Mouse (Mus musculus): ENCODE data around the gene Mut.

The Mut gene

GRCm38 (mm10) chr17:40934420-40935231 is at the start of gene Mut, which contains the start of gene Cenpq:
TSS of gene Mut (plus strand) at chr17:40934685.
TSS of gene Cenpq (minus strand) at chr17:40935047.
- DNase-seq (ENCODE audit: low spot score in 2 of 2), result peak; percentile 99 to 100

- no peak for DNase-seq (ENCODE audit: low spot score in 2 of 2)
Measured at GRCm38 (mm10) chr17:40885155-40885554, 49.3 kb upstream of the Mut start.

- no peak for DNase-seq (ENCODE audit: low spot score in 2 of 2)
Measured at GRCm38 (mm10) chr17:40887849-40888536, 46.5 kb upstream of the Mut start.

GRCm38 (mm10) chr17:40896863-40897262 is 37.6 kb upstream of the Mut start:
- no peak for DNase-seq (ENCODE audit: low spot score in 2 of 2)

- DNase-seq (ENCODE audit: low spot score in 2 of 2), result no peak
Measured at GRCm38 (mm10) chr17:40899783-40900363, 34.6 kb upstream of the Mut start.

GRCm38 (mm10) chr17:40903345-40903744 is 31.1 kb upstream of the Mut start:
- DNase-seq (ENCODE audit: low spot score in 2 of 2), result no peak

GRCm38 (mm10) chr17:40904056-40904597 is 30.4 kb upstream of the Mut start:
- DNase-seq (ENCODE audit: low spot score in 2 of 2), result no peak

GRCm38 (mm10) chr17:40904721-40905154 is 29.7 kb upstream of the Mut start:
- peak in 1 of 2 experiments; percentile 20 for DNase-seq (ENCODE audit: low spot score in 2 of 2)

- DNase-seq (ENCODE audit: low spot score in 2 of 2), result no peak
Measured at GRCm38 (mm10) chr17:40914250-40914649, 20.2 kb upstream of the Mut start, which contains the start of gene Glyatl3. TSS of gene Glyatl3 (minus strand) at chr17:40914350.

- no peak for DNase-seq (ENCODE audit: low spot score in 2 of 2)
Measured at GRCm38 (mm10) chr17:40915499-40915898, 19.0 kb upstream of the Mut start.

GRCm38 (mm10) chr17:40933985-40934384 is 500 bp upstream of the Mut start:
- peak in 1 of 2 experiments; percentile 19 for DNase-seq (ENCODE audit: low spot score in 2 of 2)

- no peak for DNase-seq (ENCODE audit: low spot score in 2 of 2)
Measured at GRCm38 (mm10) chr17:40948518-40948917, 14.0 kb downstream of the Mut start.

GRCm38 (mm10) chr17:40977914-40978313 is 43.4 kb downstream of the Mut start:
- DNase-seq (ENCODE audit: low spot score in 2 of 2), result no peak

- DNase-seq (ENCODE audit: low spot score in 2 of 2), result no peak
Measured at GRCm38 (mm10) chr17:40992102-40992501, 57.6 kb downstream of the Mut start.

Data from right cerebral cortex, postnatal 10 days (tissue).